Mouse (Mus musculus): ENCODE data around the gene Mgme1. TPM values are rescaled to one million over a fixed set of nuclear protein-coding genes. Genes with fewer than 3 reads are reported as not detected.

Gene Mgme1
- total and polyA plus RNA-seq, 3 experiments: 16.8 to 20.3 TPM; not detected in 1

DNA sequence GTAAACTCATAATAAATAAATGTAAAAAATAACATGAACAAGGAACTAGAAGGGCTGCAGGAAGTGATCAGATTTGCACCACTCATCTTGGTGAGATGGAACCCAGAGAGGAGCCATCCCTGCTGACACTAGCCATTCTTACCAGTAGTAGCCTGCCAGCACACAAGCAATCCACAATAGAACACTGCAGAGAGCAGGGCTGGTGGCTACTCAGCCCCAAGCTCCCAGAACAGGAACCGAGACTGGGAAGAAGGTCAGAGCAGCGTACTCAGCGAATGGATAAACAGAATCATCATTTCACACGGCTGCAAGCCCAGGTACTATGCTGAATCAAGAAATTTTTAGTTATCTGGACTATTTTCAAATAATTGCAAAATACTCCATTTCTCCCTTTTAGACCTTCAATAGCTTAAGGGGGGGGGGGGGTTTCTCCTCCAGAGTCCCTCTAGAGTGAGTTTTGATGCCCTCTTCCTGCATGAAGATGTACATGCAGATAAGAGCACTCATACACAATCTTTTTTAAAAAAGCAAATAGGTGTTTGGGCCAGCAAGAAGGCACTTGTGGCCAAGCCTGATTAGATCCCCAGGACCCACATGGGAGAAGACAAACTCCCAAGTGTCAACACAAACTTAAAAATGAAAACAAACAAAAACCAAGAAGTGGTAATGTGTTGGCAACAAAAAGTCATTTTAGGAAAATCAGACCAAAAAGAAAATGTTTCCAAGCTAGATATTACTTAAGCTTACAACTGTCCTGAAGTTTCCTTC is 4.4 kb upstream of the Mgme1 start:
- H3K36me3 ChIP-seq (ENCODE audit: control insufficient read depth in 1 of 2, insufficient read depth in 2 of 2, low read length in 2 of 2): peaks cover 25 to 60% of the 10 kb centered on the region in 2 experiments
- H3K4me3 ChIP-seq (ENCODE audit: control insufficient read depth in 1 of 2, insufficient read depth in 1 of 2, low read depth in 2 of 2, low read length in 2 of 2): peak overlapping the region; percentile 62 to 85
- TF ChIP-seq MXI1 (IDR thresholded peaks at IDR 0.05; ENCODE audit: low read depth, low read length) (0 out of 2 replicates have a peak, but pooled peaks have one; percentile 2), CHD1 (IDR thresholded peaks at IDR 0.05; ENCODE audit: low read depth, low read length) (peak; percentile 51), GATA1 (IDR thresholded peaks at IDR 0.05; ENCODE audit: low read depth, low read length) (peak; percentile 24; the same call in 1 of the 2 replicates), POLR2AphosphoS5 (IDR thresholded peaks at IDR 0.05; ENCODE audit: borderline replicate concordance, low read depth, low read length) (no peak), POLR2AphosphoS2 (IDR thresholded peaks at IDR 0.05; ENCODE audit: low read length) (no peak), SIN3A (IDR thresholded peaks at IDR 0.05; ENCODE audit: low read length) (peak; percentile 79), ZNF384 (IDR thresholded peaks at IDR 0.05; ENCODE audit: low read depth, low read length) (no peak)
- H3K9me3 ChIP-seq (replicated peaks; ENCODE audit: insufficient read depth, low read length): no peaks in the 10 kb centered on the region
- H3K79me2 ChIP-seq (ENCODE audit: control insufficient read depth, insufficient read depth, low read length, poor library complexity): peaks cover 95% of the 10 kb centered on the region
- DNase-seq (ENCODE audit: low read depth, low spot score): no peak
- peaks cover 4 to 16% of the 10 kb centered on the region in 2 experiments for H3K4me1 ChIP-seq (ENCODE audit: control insufficient read depth in 1 of 2, insufficient read depth in 2 of 2, low read length in 2 of 2)
- no peak overlapping the region for H3K27ac ChIP-seq (ENCODE audit: control insufficient read depth, low read depth, low read length)
- no peaks in the 10 kb centered on the region for H3K27me3 ChIP-seq (ENCODE audit: control insufficient read depth in 1 of 2, insufficient read depth in 2 of 2, low read length in 2 of 2)
- H3K9ac ChIP-seq (ENCODE audit: control insufficient read depth, low read depth, low read length, poor library complexity, severe bottlenecking): peak overlapping the region; percentile 99

DNA sequence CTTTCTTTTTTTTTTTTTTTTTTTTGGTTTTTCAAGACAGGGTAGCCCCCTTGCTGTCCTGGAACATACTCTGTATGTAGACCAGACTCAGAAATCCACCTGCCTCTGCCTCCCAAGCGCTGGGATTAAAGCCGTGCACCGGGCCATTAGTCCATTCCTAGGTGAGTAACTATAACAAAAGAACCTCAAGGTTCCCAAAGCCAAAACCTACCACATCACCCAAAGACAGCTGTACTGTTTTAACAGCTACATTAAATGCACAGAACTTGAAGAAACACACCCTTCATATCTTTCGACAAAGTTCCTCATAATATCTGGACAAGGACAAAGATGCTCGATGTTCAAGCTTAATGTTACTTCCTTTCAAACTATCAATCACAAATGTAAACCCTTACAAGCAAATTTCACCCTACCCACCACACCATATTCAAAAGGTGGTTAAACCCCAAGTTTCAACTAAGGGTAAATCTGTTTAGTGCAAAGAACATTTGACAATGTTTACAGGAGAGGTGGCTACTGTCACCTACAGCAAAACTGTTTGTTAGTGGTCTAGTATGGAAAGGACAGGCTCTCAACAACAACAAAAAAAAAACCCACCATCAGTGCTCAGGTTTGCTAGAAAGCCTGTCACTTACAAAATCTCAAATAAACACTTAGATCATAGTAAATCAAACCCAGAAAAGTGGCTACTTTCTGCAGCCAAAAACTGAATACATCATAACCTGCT is 3.3 kb upstream of the Mgme1 start:
- H3K4me1 ChIP-seq (ENCODE audit: control insufficient read depth in 1 of 2, insufficient read depth in 2 of 2, low read length in 2 of 2): peaks cover 4 to 16% of the 10 kb centered on the region in 2 experiments
- H3K9ac ChIP-seq (ENCODE audit: control insufficient read depth, low read depth, low read length, poor library complexity, severe bottlenecking): peak overlapping the region; percentile 99
- peak overlapping the region; percentile 33 for H3K27ac ChIP-seq (ENCODE audit: control insufficient read depth, low read depth, low read length)
- H3K27me3 ChIP-seq (ENCODE audit: control insufficient read depth in 1 of 2, insufficient read depth in 2 of 2, low read length in 2 of 2): no peaks in the 10 kb centered on the region
- DNase-seq (ENCODE audit: low read depth, low spot score): peak; percentile 56
- H3K9me3 ChIP-seq (replicated peaks; ENCODE audit: insufficient read depth, low read length): no peaks in the 10 kb centered on the region
- peaks cover 19 to 59% of the 10 kb centered on the region in 2 experiments for H3K36me3 ChIP-seq (ENCODE audit: control insufficient read depth in 1 of 2, insufficient read depth in 2 of 2, low read length in 2 of 2)
- 0 out of 2 replicates have a peak, but pooled peaks have one; percentile 20 for TF ChIP-seq POLR2AphosphoS2 (IDR thresholded peaks at IDR 0.05; ENCODE audit: low read length)
- TF ChIP-seq MEF2A (IDR thresholded peaks at IDR 0.05; ENCODE audit: extremely low read depth, insufficient replicate concordance, low read depth, low read length, poor library complexity, severe bottlenecking): no peak
- TF ChIP-seq TBP (IDR thresholded peaks at IDR 0.05; ENCODE audit: low read depth, low read length): 0 out of 2 replicates have a peak, but pooled peaks have one; percentile 20
- no peak for TF ChIP-seq BHLHE40 (IDR thresholded peaks at IDR 0.05; ENCODE audit: borderline replicate concordance, low read depth, low read length)
- TF ChIP-seq USF2 (IDR thresholded peaks at IDR 0.05; ENCODE audit: borderline replicate concordance in 1 of 2, insufficient read depth in 1 of 2, low read depth in 1 of 2, low read length in 2 of 2): no peak
- H3K79me2 ChIP-seq (ENCODE audit: control insufficient read depth, insufficient read depth, low read length, poor library complexity): peaks cover 93% of the 10 kb centered on the region
- peak overlapping the region; percentile 62 to 85 for H3K4me3 ChIP-seq (ENCODE audit: control insufficient read depth in 1 of 2, insufficient read depth in 1 of 2, low read depth in 2 of 2, low read length in 2 of 2)

All from MEL (cell line).